Mouse (Mus musculus) forebrain, embryonic 16.5 days (tissue): ENCODE results near the gene Gp6. TPM values are rescaled to one million over a fixed set of nuclear protein-coding genes. Genes with fewer than 3 reads are reported as not detected.
"Not testable (repeated sequence)": the region's sequence is repeated elsewhere in the genome, so short reads cannot be mapped to it uniquely, and the experiment has no call there.

Source experiments
- ATAC-seq: fragments of 200-750 bp; cut with Nextera tagmentation; 2 replicates; pipeline ENCODE4 v1.8.0; 2017; ENCODE audit warnings: mild to moderate bottlenecking, moderate library complexity
- H3K27ac ChIP-seq: fragments of 300-500 bp; sonication (generic); 2 replicates; pipeline ENCODE4 v1.5.1; 2014; ENCODE audit warnings: low read length, control low read depth
- H3K27me3 ChIP-seq: fragments of 300-500 bp; sonication (generic); replicated peaks from 2 replicates; pipeline ENCODE4 v1.6.1; 2014; ENCODE audit warnings: low read length; ENCODE audit not compliant: control insufficient read depth, insufficient read depth
- H3K36me3 ChIP-seq: fragments of 300-500 bp; sonication (generic); 2 replicates; pipeline ENCODE4 v1.6.1; 2014; ENCODE audit not compliant: control insufficient read depth, insufficient read depth
- H3K4me1 ChIP-seq: fragments of 300-500 bp; sonication (generic); replicated peaks from 2 replicates; pipeline ENCODE4 v1.6.1; 2014; ENCODE audit warnings: low read length; ENCODE audit not compliant: control insufficient read depth, insufficient read depth
- H3K4me2 ChIP-seq: fragments of 300-500 bp; sonication (generic); 2 replicates; pipeline ENCODE4 v1.6.1; 2014; ENCODE audit warnings: mild to moderate bottlenecking, low read length, control low read depth
- H3K4me3 ChIP-seq: fragments of 300-500 bp; sonication (generic); replicated peaks from 2 replicates; pipeline ENCODE4 v1.5.1; 2014; ENCODE audit warnings: mild to moderate bottlenecking, low read length, control low read depth
- H3K9ac ChIP-seq: fragments of 300-500 bp; sonication (generic); replicated peaks from 2 replicates; pipeline ENCODE4 v1.6.1; 2014; ENCODE audit warnings: low read depth, low read length, control low read depth
- H3K9me3 ChIP-seq: fragments of 300-500 bp; sonication (generic); 2 replicates; pipeline ENCODE4 v1.6.1; 2016; ENCODE audit warnings: low read length; ENCODE audit not compliant: control insufficient read depth
- whole genome bisulfite sequencing: fragments of 180-500 bp; shearing (Covaris S2); extraction: QIAGEN DNeasy Blood & Tissue Kit; methylation state at CpG from one replicate; pipeline ENCODE4 v1.1.7; 2014; 5-methylcytosine and 5-hydroxymethylcytosine counted together
- microRNA-seq: library from miRNA; unstranded; fragments of <30 nt; microRNA quantifications from one replicate; pipeline ENCODE4, GENCODE M21; 2017
- polyA plus RNA-seq: library from polyadenylated mRNA; unstranded; fragments of >200 nt; fragmentation: Nextera tagmentation; extraction: Ambion mirVana; gene quantifications from 2 replicates; pipeline ENCODE4 v1.2.1, GENCODE M21; 2015

Gp6 gene
- polyA plus RNA-seq, 1 experiment from 2014 or later = 0.08 TPM

DNA sequence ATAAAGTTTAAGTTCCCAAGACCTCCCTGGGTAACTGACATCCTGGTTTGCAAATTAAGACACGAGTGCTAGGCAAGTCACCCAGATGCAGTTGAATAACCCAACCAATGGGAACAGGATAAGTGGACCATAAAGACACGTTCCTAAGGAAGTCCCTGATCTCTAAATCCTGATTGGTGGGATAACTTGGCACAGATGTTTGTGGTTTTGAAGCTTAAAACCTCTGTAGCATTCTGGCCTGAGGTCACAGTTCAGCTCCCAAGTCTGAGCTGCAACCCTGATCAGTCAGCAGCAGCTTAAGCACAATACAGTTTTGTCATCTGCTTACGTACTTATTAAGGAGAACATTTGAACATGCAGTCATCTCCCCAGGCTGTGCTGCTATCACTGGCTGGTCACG lies 22.7 kb upstream of the Gp6 start:
- H3K9me3 ChIP-seq = no peaks in the 10 kb centered on the region
- H3K36me3 ChIP-seq = peaks cover 9% of the 10 kb centered on the region
- H3K9ac ChIP-seq = no peak overlapping the region
- ATAC-seq = no peak
- H3K4me1 ChIP-seq = no peaks in the 10 kb centered on the region
- no peak overlapping the region for H3K4me2 ChIP-seq
- H3K27me3 ChIP-seq = no peaks in the 10 kb centered on the region
- no peak overlapping the region for H3K4me3 ChIP-seq
- H3K27ac ChIP-seq = no peak overlapping the region
- WGBS = 71% methylated on average over 4 of the region's 4 CpGs

DNA sequence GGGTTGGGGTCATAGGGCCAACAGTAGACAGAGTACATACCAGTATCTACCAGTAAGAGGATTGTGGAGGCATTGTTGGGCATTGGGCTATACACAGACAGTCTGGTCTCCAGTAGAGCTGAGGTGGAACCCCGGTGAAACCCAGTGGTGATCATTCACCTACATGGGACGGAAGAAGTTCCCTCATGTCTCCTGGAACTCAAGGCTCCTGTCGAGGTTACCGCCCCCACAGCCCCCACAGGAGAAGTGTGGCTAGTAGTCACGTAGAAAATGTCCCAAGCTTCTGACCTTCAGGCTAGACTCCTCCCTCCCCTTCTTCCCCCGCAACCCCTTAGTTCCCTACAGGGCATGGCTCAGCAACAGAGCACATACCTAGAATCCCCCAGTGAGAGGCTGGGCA lies 22.1 kb upstream of the Gp6 start:
- H3K4me3 ChIP-seq = no peak overlapping the region
- 91% methylated on average over 6 of the region's 6 CpGs for WGBS
- no peaks in the 10 kb centered on the region for H3K27me3 ChIP-seq
- no peaks in the 10 kb centered on the region for H3K4me1 ChIP-seq
- no peak for ATAC-seq
- no peaks in the 10 kb centered on the region for H3K9me3 ChIP-seq
- no peak overlapping the region for H3K9ac ChIP-seq
- H3K4me2 ChIP-seq = no peak overlapping the region
- peaks cover 5% of the 10 kb centered on the region for H3K36me3 ChIP-seq
- H3K27ac ChIP-seq = no peak overlapping the region

DNA sequence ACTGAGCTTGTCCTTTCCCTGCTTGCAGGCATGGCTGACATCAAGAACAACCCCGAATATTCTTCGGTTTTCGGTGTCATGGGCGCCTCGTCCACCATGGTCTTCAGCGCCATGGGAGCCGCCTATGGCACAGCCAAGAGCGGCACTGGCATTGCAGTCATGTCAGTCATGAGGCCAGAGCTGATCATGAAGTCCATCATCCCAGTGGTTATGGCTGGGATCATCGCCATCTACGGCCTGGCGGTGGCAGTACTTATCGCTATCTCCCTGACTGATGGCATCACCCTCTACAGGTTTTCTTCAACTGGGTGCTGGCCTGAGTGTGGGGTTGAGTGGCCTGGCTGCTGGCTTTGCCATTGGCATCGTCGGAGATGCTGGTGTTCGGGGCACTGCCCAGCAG lies 14.9 kb upstream of the Gp6 start:
- H3K27me3 ChIP-seq, ATAC-seq, H3K9me3 ChIP-seq, H3K4me1 ChIP-seq, H3K4me2 ChIP-seq, H3K4me3 ChIP-seq, H3K9ac ChIP-seq, H3K27ac ChIP-seq, H3K36me3 ChIP-seq: not testable (repeated sequence)
- 96% methylated on average over 15 of the region's 15 CpGs for WGBS

GRCm38 (mm10) chr7:4373521-4373920 lies 24.0 kb downstream of the Gp6 start:
- Histone ChIP-seq H3K4me3 (no peak overlapping the region), H3K27me3 (no peaks in the 10 kb centered on the region), H3K4me2 (no peak overlapping the region), H3K9me3 (no peaks in the 10 kb centered on the region), H3K36me3 (no peaks in the 10 kb centered on the region), H3K9ac (no peak overlapping the region), H3K4me1 (no peaks in the 10 kb centered on the region), H3K27ac (no peak overlapping the region)
- 83% methylated on average over 7 of the region's 7 CpGs for WGBS
- no peak for ATAC-seq

GRCm38 (mm10) chr7:4337509-4337908 lies 60.0 kb downstream of the Gp6 start, which contains the start of gene Ncr1:
TSS of gene Ncr1 (plus strand) at chr7:4337724.
- no peaks in the 10 kb centered on the region for H3K27me3 ChIP-seq
- no peak for ATAC-seq
- H3K4me3 ChIP-seq = no peak within 1 kb of the TSS
- H3K4me2 ChIP-seq = no peak within 1 kb of the TSS
- H3K9ac ChIP-seq = no peak within 1 kb of the TSS
- H3K27ac ChIP-seq = no peak within 1 kb of the TSS
- H3K36me3 ChIP-seq = no peaks in the 10 kb centered on the region
- no peaks in the 10 kb centered on the region for H3K9me3 ChIP-seq
- no peaks in the 10 kb centered on the region for H3K4me1 ChIP-seq

GRCm38 (mm10) chr7:4323301-4323700 lies 74.2 kb downstream of the Gp6 start:
- WGBS = 63% methylated on average over 2 of the region's 2 CpGs
- no peak overlapping the region for H3K9ac ChIP-seq
- no peak overlapping the region for H3K27ac ChIP-seq
- no peak overlapping the region for H3K4me2 ChIP-seq
- H3K27me3 ChIP-seq = no peaks in the 10 kb centered on the region
- H3K9me3 ChIP-seq = no peaks in the 10 kb centered on the region
- no peak overlapping the region for H3K4me3 ChIP-seq
- no peak for ATAC-seq
- H3K36me3 ChIP-seq = no peaks in the 10 kb centered on the region
- H3K4me1 ChIP-seq = no peaks in the 10 kb centered on the region

Small RNAs within 50 kb of the gene (microRNA-seq; reads per million reads assigned to microRNA genes)
- not detected for gene Gm24605
- not detected for gene Gm24752
- gene Gm25349 = not detected

Other genes with a start within 250 kb of the Gp6 start
- gene Leng9, start 247.4 kb downstream of the Gp6 start, polyA plus RNA-seq = 5.4 and 6.4 TPM in 2 replicates
- 3.4 and 3.8 TPM in 2 replicates for gene Cdc42ep5, start 232.9 kb downstream of the Gp6 start, polyA plus RNA-seq
- 0.11 TPM in 1 of 2 replicates, not detected in the other for gene Lilra5, start 160.0 kb downstream of the Gp6 start, polyA plus RNA-seq
- gene Ncr1, start 60.0 kb downstream of the Gp6 start, polyA plus RNA-seq = not detected in 2 replicates
- gene Rdh13, start 47.9 kb upstream of the Gp6 start, polyA plus RNA-seq = 37.6 and 43.6 TPM in 2 replicates
- gene Eps8l1, start 62.9 kb upstream of the Gp6 start, polyA plus RNA-seq = 10.1 and 10.9 TPM in 2 replicates
- 40.6 and 50.0 TPM in 2 replicates for gene Ppp1r12c, start 103.9 kb upstream of the Gp6 start, polyA plus RNA-seq
- gene Tnnt1, start 118.6 kb upstream of the Gp6 start, polyA plus RNA-seq = 2.1 and 2.6 TPM in 2 replicates
- gene Tnni3, start 126.5 kb upstream of the Gp6 start, polyA plus RNA-seq = 1.2 and 1.7 TPM in 2 replicates
- 1.4 and 1.6 TPM in 2 replicates for gene Dnaaf3, start 134.7 kb upstream of the Gp6 start, polyA plus RNA-seq
- gene Syt5, start 149.8 kb upstream of the Gp6 start, polyA plus RNA-seq = 176 and 222 TPM in 2 replicates
- gene Ptprh, start 206.3 kb upstream of the Gp6 start, polyA plus RNA-seq = 0.63 and 0.70 TPM in 2 replicates
- gene Tmem86b, start 233.7 kb upstream of the Gp6 start, polyA plus RNA-seq = 2.0 and 2.9 TPM in 2 replicates